Mouse (Mus musculus) inflammation-experienced regulatory T-cells (primary cell): ENCODE results near the gene Impdh2. TPM values are rescaled to one million over a fixed set of nuclear protein-coding genes. Genes with fewer than 3 reads are reported as not detected.

Experiments
- polyA plus RNA-seq, 2 experiments: library from polyadenylated mRNA; unstranded; fragments of 100-300 nt; shearing (Covaris generic); gene quantifications; one replicate each; pipeline ENCODE4 v1.2.1; 2017

The Impdh2 gene
- polyA plus RNA-seq: 10 to 100 TPM; 65.6 to 70.4 TPM

DNA sequence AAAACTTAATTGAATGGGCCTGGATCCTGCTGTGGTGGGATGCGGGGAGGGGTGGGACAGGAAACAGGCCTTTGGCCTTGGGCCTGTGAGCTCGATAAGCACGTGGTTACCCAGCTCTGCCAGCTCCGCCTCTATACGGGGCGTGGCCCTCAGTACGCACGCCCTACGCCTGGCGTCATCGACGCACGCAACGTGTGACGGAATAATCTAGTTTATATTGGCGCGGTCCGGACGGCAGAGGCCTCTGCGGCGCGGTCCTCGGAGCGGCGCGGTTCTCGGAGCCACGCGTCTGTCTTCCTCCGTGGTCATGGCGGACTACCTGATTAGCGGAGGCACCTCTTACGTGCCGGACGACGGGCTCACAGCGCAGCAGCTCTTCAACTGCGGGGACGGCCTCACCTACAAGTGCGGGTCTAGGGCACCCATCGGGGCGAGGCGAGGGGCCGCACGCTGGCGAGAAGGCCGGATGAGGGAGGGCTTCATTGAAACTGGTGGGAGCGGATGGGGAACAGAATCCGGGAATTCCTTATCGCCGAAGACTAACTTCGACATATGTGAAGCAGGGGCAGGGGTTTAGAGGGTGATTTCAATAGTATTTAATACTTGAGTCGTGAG lies at the start of gene Impdh2:
Impdh2 (plus strand) TSS at position 60 of the 615 bp plus-strand sequence.

DNA sequence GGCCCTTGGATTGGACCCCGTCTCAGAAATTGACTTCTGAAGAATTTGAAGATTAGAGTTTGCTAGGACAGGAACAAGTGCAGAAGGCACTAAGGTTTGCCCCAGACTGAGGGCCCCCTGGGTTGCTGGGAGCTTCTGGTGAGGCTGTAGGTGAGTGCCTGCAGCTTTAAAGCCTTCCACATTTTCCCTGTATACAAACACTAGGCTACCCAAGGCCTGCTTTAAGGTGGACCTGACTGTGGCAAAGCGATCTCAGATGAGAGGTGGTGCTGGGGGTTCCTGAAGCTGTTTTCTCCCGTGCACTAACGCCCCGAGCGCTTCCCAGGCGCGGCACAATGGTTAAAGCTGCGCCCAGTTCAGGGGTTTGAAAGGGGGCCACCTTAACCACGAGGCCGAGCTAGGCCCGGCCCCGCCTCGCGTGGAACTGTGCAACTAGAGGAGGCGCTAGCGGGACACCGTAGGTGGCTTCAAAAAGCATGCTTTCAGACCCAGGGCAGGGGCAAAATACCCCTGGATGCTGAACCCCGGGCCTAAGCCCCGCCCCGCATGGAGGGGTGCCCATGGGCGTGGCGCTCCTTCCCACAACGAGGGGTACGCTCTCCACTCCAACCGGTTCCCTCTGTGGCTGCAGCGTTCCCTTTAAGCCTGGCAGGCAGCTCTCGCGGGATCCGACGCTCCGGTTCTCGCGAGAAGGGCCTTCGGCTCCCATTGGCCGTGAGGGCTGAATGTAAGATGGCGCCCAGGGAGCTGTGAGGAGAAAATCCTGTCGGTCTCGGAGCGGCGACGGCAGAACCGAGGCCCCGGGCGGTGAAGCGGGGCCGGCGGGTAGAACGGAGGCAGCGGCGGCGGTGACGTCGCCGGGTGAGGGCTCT lies 43.5 kb upstream of the Impdh2 start, which contains the start of gene Qrich1:
Qrich1 (plus strand) TSS at position 427 of the 872 bp plus-strand sequence.

DNA sequence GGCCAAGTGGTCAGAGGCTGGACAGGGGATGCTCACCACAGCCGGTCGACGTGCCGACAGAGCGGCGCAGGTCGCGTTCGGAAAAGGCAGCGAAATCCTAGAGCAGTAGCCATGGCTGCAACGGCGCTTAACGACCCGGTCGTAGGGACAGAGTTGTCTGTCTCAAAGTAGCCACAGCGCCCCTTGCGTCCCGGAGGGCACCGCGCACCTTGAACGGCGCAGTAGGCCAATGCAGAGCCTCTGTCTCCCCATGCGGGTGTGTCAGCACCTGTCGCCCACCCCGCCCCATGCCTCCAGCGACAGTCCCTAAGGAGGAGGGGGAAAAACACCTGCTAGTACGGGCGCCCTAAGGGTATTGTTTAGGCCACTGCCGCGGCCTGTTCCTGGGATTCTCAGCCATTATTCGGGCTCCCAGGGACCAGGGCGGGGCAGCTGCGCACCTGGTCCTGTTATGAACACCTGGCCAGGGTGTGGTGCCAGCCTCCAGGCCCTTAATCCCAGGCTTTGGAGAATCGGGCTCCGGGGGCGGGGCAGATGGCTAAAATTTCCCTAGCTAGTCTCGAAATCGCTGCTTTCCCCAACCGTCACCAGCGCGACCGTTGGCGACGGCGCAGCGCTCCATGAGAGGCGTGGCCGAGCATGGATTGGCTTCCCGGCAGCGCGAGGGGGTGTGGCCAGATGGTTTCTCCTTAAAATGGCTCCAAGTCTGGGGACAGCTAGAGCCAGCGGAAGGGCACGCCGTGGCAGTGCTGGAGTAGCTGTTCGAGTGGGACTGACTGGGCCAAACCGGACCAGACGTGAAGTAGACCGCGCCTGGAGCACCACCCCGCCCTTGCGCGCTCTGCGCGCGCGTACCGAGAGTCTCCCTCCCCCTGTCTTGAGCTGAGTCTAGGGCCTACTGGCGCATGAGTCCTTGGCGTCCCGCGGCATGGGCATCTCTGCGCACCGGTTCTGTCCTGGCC lies 7.0 kb downstream of the Impdh2 start, which contains the start of gene Ndufaf3:
Ndufaf3 (minus strand) TSS at position 620 of the 962 bp plus-strand sequence.

DNA sequence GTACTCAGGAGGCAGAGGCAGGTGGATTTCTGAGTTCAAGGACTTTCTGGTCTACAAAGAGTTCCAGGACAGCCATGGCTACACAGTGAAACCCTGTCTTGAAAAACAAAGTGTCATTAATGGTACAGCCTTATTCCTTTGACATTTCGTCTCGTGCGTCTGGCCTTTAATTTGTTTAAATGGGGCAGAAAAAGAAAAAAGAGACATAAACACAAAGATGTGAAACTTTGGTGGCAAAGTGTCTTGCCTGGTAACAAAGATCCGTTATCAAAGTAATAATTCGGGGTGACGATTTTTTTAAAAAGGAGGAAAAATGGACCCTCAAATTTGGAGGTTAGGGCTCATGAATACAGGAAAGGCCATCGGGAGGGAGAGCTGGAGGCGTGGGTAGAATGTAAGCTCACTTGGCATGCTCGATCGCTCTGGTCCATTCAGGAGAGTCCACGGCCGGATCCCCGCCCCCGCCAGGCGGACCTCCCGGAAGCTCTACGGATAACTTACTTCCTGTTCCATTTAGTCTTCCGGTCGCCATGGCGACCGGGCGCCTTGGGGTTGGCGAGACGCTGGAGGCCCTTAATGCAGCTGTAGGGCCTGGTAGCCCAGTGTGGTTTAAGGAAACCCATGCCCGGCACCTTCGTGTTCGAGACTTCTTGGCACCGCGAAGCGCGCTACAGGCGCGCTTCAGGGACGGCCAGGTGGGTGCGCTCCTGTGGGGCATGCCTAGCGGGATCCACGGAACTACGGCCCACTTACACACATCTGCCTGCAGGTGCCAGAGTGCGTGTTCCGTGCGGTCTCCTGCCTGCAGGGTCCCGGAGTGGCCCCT lies 9.5 kb downstream of the Impdh2 start, which contains the start of gene Dalrd3:
Dalrd3 (plus strand) TSS at position 506 of the 826 bp plus-strand sequence.

DNA sequence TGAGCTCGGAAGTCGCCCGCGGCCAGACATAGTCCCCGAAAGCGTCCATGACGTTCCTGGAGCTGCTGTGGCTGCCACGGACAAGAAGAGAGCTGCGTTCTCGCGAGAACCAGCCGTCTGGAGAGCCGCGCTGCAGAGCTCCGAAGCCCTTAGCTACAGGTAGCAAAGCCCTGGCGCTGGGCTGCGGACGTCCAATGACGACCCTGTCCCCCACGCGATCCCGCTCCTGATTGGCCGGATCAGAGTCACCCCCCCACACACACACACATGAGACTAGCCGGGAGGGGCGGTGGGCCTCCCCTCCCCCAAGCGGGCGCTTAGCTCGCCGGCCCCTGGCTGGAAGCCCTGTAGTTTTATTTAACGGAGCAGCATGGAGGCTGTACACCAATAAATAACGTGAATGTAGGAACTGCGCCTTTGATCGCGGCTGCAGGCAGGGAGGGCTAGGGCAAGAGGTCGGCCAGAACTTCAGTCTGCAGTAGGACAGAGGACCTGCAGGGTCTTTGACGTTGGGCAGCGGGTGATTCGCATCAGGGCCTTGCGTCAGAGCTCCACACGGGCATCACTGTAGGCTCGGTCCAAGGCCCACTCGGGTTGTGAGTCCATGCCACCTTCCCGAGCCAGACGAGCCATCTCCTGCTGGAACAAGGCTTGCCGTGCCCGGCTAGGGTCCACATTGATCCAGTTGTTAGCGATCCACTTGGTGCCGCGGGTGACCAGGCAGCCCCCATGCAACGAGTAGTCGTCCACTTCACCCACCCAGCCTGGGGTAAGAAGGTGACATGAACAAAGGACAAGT lies 18.7 kb downstream of the Impdh2 start, which contains the start of gene Wdr6:
Wdr6 (minus strand) TSS at position 195 of the 799 bp plus-strand sequence.

DNA sequence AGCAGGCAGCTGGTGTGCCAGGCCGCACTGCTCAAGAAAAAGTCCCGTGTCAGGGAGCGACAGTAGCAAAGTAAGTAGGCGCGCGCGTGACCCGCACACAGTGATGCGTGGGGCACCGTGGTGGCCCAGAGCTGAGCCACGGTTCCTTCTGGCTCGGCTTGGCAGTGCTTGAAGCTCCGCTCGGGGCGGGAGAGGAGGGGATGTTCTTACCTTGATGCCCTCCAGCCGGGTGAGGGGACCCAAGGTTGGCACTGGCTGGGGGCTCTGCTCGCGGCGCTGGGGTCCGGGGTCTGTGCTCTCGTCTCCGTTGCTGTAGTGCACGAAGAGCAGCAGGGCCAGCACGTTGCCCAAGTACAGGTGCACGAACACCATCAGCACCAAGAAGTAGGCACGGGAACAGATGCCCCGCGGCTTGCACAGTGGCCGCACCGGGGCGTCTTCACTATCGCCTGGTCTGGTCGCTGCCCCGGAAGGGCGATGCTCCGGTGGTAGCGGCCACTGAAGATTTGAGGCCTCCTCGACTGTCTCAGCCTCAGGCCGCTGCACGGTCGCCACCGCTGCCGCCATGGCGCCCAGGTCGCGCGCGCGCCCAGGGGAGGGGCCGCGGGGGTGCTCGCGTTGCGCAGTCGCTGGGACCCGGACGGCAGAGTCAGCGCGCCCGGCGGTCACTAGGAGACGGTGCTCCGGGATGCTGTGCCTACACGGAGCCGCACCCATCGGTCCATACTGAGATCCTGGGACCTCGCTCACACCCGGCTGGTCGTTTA lies 37.1 kb downstream of the Impdh2 start, which contains the start of gene P4htm:
P4htm (minus strand) TSS at position 670 of the 767 bp plus-strand sequence.

Other genes starting within 250 kb of the Impdh2 start
- 100 to 1,000 TPM; 526 to 558 TPM for gene Gpx1, start 221.4 kb upstream of the Impdh2 start, polyA plus RNA-seq
- gene Usp4, start 212.4 kb upstream of the Impdh2 start, polyA plus RNA-seq: 100 to 1,000 TPM; 146 to 173 TPM
- 1 to 10 TPM; 2.6 to 3.9 TPM for gene 1700102P08Rik, start 167.5 kb upstream of the Impdh2 start, polyA plus RNA-seq
- 1 to 10 TPM in 1 of 2 experiments, not detected in 1; 1.8 TPM for gene Ccdc36, start 131.8 kb upstream of the Impdh2 start, polyA plus RNA-seq
- not detected for gene BC048562, start 123.8 kb upstream of the Impdh2 start, polyA plus RNA-seq
- gene Ccdc71, start 99.8 kb upstream of the Impdh2 start, polyA plus RNA-seq: 10 to 100 TPM; 41.9 to 48.2 TPM
- 1 to 10 TPM; 8.2 to 8.3 TPM for gene Klhdc8b, start 98.7 kb upstream of the Impdh2 start, polyA plus RNA-seq
- 1 to 10 TPM in 1 of 2 experiments, under 1 TPM in 1; 0.57 to 4.7 TPM for gene Lamb2, start 80.5 kb upstream of the Impdh2 start, polyA plus RNA-seq
- 100 to 1,000 TPM; 116 to 142 TPM for gene Usp19, start 69.7 kb upstream of the Impdh2 start, polyA plus RNA-seq
- gene Qars, start 52.6 kb upstream of the Impdh2 start, polyA plus RNA-seq: 100 to 1,000 TPM in 1 of 2 experiments, 10 to 100 TPM in 1; 78.1 to 104 TPM
- 100 to 1,000 TPM; 143 to 144 TPM for gene Qrich1, start 43.5 kb upstream of the Impdh2 start, polyA plus RNA-seq
- gene Ndufaf3, start 7.1 kb downstream of the Impdh2 start, polyA plus RNA-seq: 10 to 100 TPM; 64.1 to 70.8 TPM
- gene Dalrd3, start 9.6 kb downstream of the Impdh2 start, polyA plus RNA-seq: 100 to 1,000 TPM; 102 to 133 TPM
- 10 to 100 TPM; 56.5 to 71.2 TPM for gene Wdr6, start 18.5 kb downstream of the Impdh2 start, polyA plus RNA-seq
- 10 to 100 TPM; 10.1 to 18.2 TPM for gene P4htm, start 37.4 kb downstream of the Impdh2 start, polyA plus RNA-seq
- gene Arih2, start 89.1 kb downstream of the Impdh2 start, polyA plus RNA-seq: 10 to 100 TPM; 73.3 to 80.5 TPM
- 10 to 100 TPM; 40.7 to 49.3 TPM for gene Slc25a20, start 101.8 kb downstream of the Impdh2 start, polyA plus RNA-seq
- 10 to 100 TPM; 11.9 to 32.9 TPM for gene Prkar2a, start 129.0 kb downstream of the Impdh2 start, polyA plus RNA-seq
- 10 to 100 TPM; 13.1 to 13.8 TPM for gene Ip6k2, start 223.5 kb downstream of the Impdh2 start, polyA plus RNA-seq
- gene Nckipsd, start 248.1 kb downstream of the Impdh2 start, polyA plus RNA-seq: 10 to 100 TPM; 15.6 to 21.2 TPM